Mouse (Mus musculus): ENCODE measurements at regions not wholly inside any gene's neighbourhood (a gene's known extent, or its start where the extent isn't known, plus 50 kb on each side); places are given as distances from the start of the nearest gene placed in this dataset.

DNA sequence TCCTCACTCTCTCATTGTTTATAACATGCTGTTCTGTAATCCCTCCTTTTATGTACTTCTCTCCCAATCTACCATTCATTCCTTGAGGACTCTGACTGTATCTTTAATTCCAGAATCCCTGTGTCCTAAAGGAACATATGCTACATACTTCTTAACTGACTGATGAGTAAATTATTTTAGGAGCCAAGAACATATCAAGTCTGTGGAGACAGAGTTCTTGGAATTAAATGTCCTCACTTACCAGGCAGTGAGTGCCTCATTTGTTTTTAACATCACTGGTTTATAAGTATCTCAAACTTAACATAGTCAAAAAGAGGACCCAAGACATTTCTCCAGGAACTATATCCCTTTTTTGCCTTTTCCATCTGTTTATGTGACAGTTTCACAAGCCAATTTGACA, 168.0 kb downstream of the Magee1 start:
- Histone ChIP-seq H3K27me3 (ENCODE audit: poor library complexity, severe bottlenecking) (peaks cover 54% of the 10 kb centered on the region), H3K36me3 (replicated peaks) (no peaks in the 10 kb centered on the region), H3K9me3 (peaks cover 3% of the 10 kb centered on the region; the same call in 1 of the 2 replicates), H3K4me3 (no peak overlapping the region), H3K27ac (no peak overlapping the region), H3K4me1 (no peaks in the 10 kb centered on the region)
- DNase-seq (ENCODE audit: extremely low spot score, low spot score), result no peak

All from forebrain, embryonic 10.5 days (tissue).